Mouse (Mus musculus): ENCODE measurements at regions not wholly inside any gene's neighbourhood (a gene's known extent, or its start where the extent isn't known, plus 50 kb on each side); places are given as distances from the start of the nearest gene placed in this dataset.

GRCm38 (mm10) chr8:54330106-54330505 is 199.3 kb upstream of the Asb5 start:
- H3K4me1 ChIP-seq (replicated peaks), result no peaks in the 10 kb centered on the region
- H3K27ac ChIP-seq, result no peak overlapping the region
- no peaks in the 10 kb centered on the region for H3K9me3 ChIP-seq
- H3K9ac ChIP-seq (replicated peaks), result no peak overlapping the region
- no peak for ATAC-seq
- H3K27me3 ChIP-seq, result no peaks in the 10 kb centered on the region
- H3K4me2 ChIP-seq (replicated peaks), result no peak overlapping the region
- no peak overlapping the region for H3K4me3 ChIP-seq (replicated peaks)
- WGBS, result 93% methylated on average over 1 of the region's 1 CpGs
- H3K36me3 ChIP-seq, result no peaks in the 10 kb centered on the region

GRCm38 (mm10) chr8:54331883-54332282 is 197.5 kb upstream of the Asb5 start:
- 65% methylated on average over 1 of the region's 1 CpGs for whole genome bisulfite sequencing
- H3K36me3 ChIP-seq, result no peaks in the 10 kb centered on the region

GRCm38 (mm10) chr8:54351123-54351522 is 178.3 kb upstream of the Asb5 start:
- Histone ChIP-seq H3K27ac (no peak overlapping the region), H3K4me1 (replicated peaks) (no peaks in the 10 kb centered on the region), H3K36me3 (no peaks in the 10 kb centered on the region), H3K4me2 (replicated peaks) (no peak overlapping the region), H3K9ac (replicated peaks) (no peak overlapping the region), H3K4me3 (replicated peaks) (no peak overlapping the region), H3K27me3 (no peaks in the 10 kb centered on the region), H3K9me3 (no peaks in the 10 kb centered on the region)
- ATAC-seq, result no peak
- 91% methylated on average over 6 of the region's 6 CpGs for WGBS

More at GRCm38 (mm10) chr8:54331883-54332282, 197.5 kb upstream of the Asb5 start:
- Histone ChIP-seq H3K27ac (no peak overlapping the region), H3K9ac (replicated peaks) (no peak overlapping the region), H3K4me2 (replicated peaks) (no peak overlapping the region), H3K4me1 (replicated peaks) (no peaks in the 10 kb centered on the region), H3K4me3 (replicated peaks) (no peak overlapping the region), H3K9me3 (no peaks in the 10 kb centered on the region), H3K27me3 (no peaks in the 10 kb centered on the region)
- no peak for ATAC-seq

- no peaks in the 10 kb centered on the region for H3K4me1 ChIP-seq (replicated peaks)
- no peak overlapping the region for H3K9ac ChIP-seq (replicated peaks)
- no peak overlapping the region for H3K4me2 ChIP-seq (replicated peaks)
- H3K27ac ChIP-seq, result no peak overlapping the region
- H3K4me3 ChIP-seq (replicated peaks), result no peak overlapping the region
- H3K9me3 ChIP-seq, result no peaks in the 10 kb centered on the region
- ATAC-seq, result no peak
- no peaks in the 10 kb centered on the region for H3K36me3 ChIP-seq
- WGBS, result 71% methylated on average over 3 of the region's 3 CpGs
- H3K27me3 ChIP-seq, result no peaks in the 10 kb centered on the region
Observed at GRCm38 (mm10) chr8:54361716-54362115, 167.7 kb upstream of the Asb5 start.

GRCm38 (mm10) chr8:54370501-54370900 is 158.9 kb upstream of the Asb5 start:
- 0 out of 2 replicates have a peak, but pooled peaks have one; percentile 55 for ATAC-seq
- Histone ChIP-seq H3K9ac (replicated peaks) (no peak overlapping the region), H3K27me3 (no peaks in the 10 kb centered on the region), H3K9me3 (no peaks in the 10 kb centered on the region), H3K4me2 (replicated peaks) (no peak overlapping the region), H3K27ac (no peak overlapping the region), H3K4me1 (replicated peaks) (no peaks in the 10 kb centered on the region), H3K4me3 (replicated peaks) (no peak overlapping the region), H3K36me3 (no peaks in the 10 kb centered on the region)
- whole genome bisulfite sequencing, result 86% methylated on average over 4 of the region's 4 CpGs

- WGBS, result 48% methylated on average over 2 of the region's 2 CpGs
- no peaks in the 10 kb centered on the region for H3K27me3 ChIP-seq
- no peaks in the 10 kb centered on the region for H3K4me1 ChIP-seq (replicated peaks)
- no peaks in the 10 kb centered on the region for H3K36me3 ChIP-seq
- H3K9me3 ChIP-seq, result no peaks in the 10 kb centered on the region
- no peak overlapping the region for H3K27ac ChIP-seq
- H3K4me3 ChIP-seq (replicated peaks), result no peak overlapping the region
- H3K4me2 ChIP-seq (replicated peaks), result no peak overlapping the region
- no peak overlapping the region for H3K9ac ChIP-seq (replicated peaks)
- ATAC-seq, result peak; percentile 66; the same call in 1 of the 2 replicates
Observed at GRCm38 (mm10) chr8:54371073-54371472, 158.3 kb upstream of the Asb5 start.

- Histone ChIP-seq H3K4me2 (replicated peaks) (no peak overlapping the region), H3K9me3 (no peaks in the 10 kb centered on the region), H3K36me3 (no peaks in the 10 kb centered on the region), H3K27ac (no peak overlapping the region), H3K27me3 (no peaks in the 10 kb centered on the region), H3K9ac (replicated peaks) (no peak overlapping the region), H3K4me3 (replicated peaks) (no peak overlapping the region), H3K4me1 (replicated peaks) (no peaks in the 10 kb centered on the region)
- no peak for ATAC-seq
- 81% methylated on average over 1 of the region's 1 CpGs for WGBS
Observed at GRCm38 (mm10) chr8:54372921-54373320, 156.5 kb upstream of the Asb5 start.

GRCm38 (mm10) chr8:54375373-54376098 is 153.8 kb upstream of the Asb5 start:
- Histone ChIP-seq H3K27me3 (no peaks in the 10 kb centered on the region), H3K9ac (replicated peaks) (no peak overlapping the region), H3K4me3 (replicated peaks) (no peak overlapping the region), H3K36me3 (no peaks in the 10 kb centered on the region), H3K27ac (no peak overlapping the region), H3K4me1 (replicated peaks) (no peaks in the 10 kb centered on the region), H3K9me3 (no peaks in the 10 kb centered on the region), H3K4me2 (replicated peaks) (no peak overlapping the region)
- WGBS, result 94% methylated on average over 3 of the region's 3 CpGs
- ATAC-seq, result no peak

GRCm38 (mm10) chr8:54380191-54380590 is 149.2 kb upstream of the Asb5 start:
- Histone ChIP-seq H3K27me3 (no peaks in the 10 kb centered on the region), H3K4me2 (replicated peaks) (no peak overlapping the region), H3K27ac (no peak overlapping the region), H3K36me3 (no peaks in the 10 kb centered on the region), H3K4me3 (replicated peaks) (no peak overlapping the region), H3K4me1 (replicated peaks) (no peaks in the 10 kb centered on the region), H3K9ac (replicated peaks) (no peak overlapping the region), H3K9me3 (no peaks in the 10 kb centered on the region)
- ATAC-seq, result no peak
- 64% methylated on average over 2 of the region's 2 CpGs for WGBS

GRCm38 (mm10) chr8:54392866-54393265 is 136.5 kb upstream of the Asb5 start:
- H3K4me1 ChIP-seq (replicated peaks), result no peaks in the 10 kb centered on the region
- no peaks in the 10 kb centered on the region for H3K36me3 ChIP-seq
- H3K27ac ChIP-seq, result no peak overlapping the region
- H3K9me3 ChIP-seq, result no peaks in the 10 kb centered on the region
- H3K27me3 ChIP-seq, result no peaks in the 10 kb centered on the region
- H3K4me2 ChIP-seq (replicated peaks), result no peak overlapping the region
- no peak overlapping the region for H3K4me3 ChIP-seq (replicated peaks)
- no peak overlapping the region for H3K9ac ChIP-seq (replicated peaks)
- no peak for ATAC-seq

- no peak for ATAC-seq
- Histone ChIP-seq H3K27me3 (no peaks in the 10 kb centered on the region), H3K4me3 (replicated peaks) (no peak overlapping the region), H3K9ac (replicated peaks) (no peak overlapping the region), H3K36me3 (no peaks in the 10 kb centered on the region), H3K27ac (no peak overlapping the region), H3K4me2 (replicated peaks) (no peak overlapping the region), H3K4me1 (replicated peaks) (no peaks in the 10 kb centered on the region), H3K9me3 (no peaks in the 10 kb centered on the region)
- WGBS, result 83% methylated on average over 12 of the region's 12 CpGs
Observed at GRCm38 (mm10) chr8:54393466-54394197, 135.7 kb upstream of the Asb5 start.

- Histone ChIP-seq H3K4me1 (replicated peaks) (0 out of 2 replicates have a peak, but pooled peaks cover 4% of the 10 kb centered on the region), H3K27ac (no peak overlapping the region), H3K27me3 (no peaks in the 10 kb centered on the region), H3K9ac (replicated peaks) (no peak overlapping the region), H3K36me3 (no peaks in the 10 kb centered on the region), H3K4me2 (replicated peaks) (no peak overlapping the region), H3K4me3 (replicated peaks) (no peak overlapping the region), H3K9me3 (no peaks in the 10 kb centered on the region)
- WGBS, result 46% methylated on average over 2 of the region's 2 CpGs
- ATAC-seq, result peak; percentile 83
Observed at GRCm38 (mm10) chr8:54405723-54406122, 123.7 kb upstream of the Asb5 start.
